Mouse (Mus musculus) urinary bladder, adult 2 months (tissue): ENCODE measurements around the gene Dmgdh. TPM values are rescaled to one million over a fixed set of nuclear protein-coding genes. Genes with fewer than 3 reads are reported as not detected.

Source experiments
- DNase-seq: peaks from one replicate; pipeline ENCODE4 v3.0.0; 2022; ENCODE audit warnings: low spot score
- polyA plus RNA-seq: library from polyadenylated mRNA; depleted of rRNA; stranded (reverse); fragments of >200 nt; gene quantifications from 2 replicates; pipeline ENCODE4 v1.2.3, GENCODE M21; 2012

Dmgdh gene
- polyA plus RNA-seq, 1 experiment = 2.2 TPM

GRCm38 (mm10) chr13:93710325-93710724 is 36.1 kb downstream of the Dmgdh start:
- no peak for DNase-seq

GRCm38 (mm10) chr13:93711226-93711625 is 37.0 kb downstream of the Dmgdh start:
- DNase-seq = no peak

- no peak for DNase-seq
Measured at GRCm38 (mm10) chr13:93712362-93712761, 38.1 kb downstream of the Dmgdh start.

- no peak for DNase-seq
Measured at GRCm38 (mm10) chr13:93713826-93714225, 39.6 kb downstream of the Dmgdh start.

- DNase-seq = no peak
Measured at GRCm38 (mm10) chr13:93717113-93717512, 42.9 kb downstream of the Dmgdh start.

GRCm38 (mm10) chr13:93718948-93719347 is 44.7 kb downstream of the Dmgdh start:
- DNase-seq = peak; percentile 29

- DNase-seq = no peak
Measured at GRCm38 (mm10) chr13:93721916-93722315, 47.7 kb downstream of the Dmgdh start.

GRCm38 (mm10) chr13:93723455-93723854 is 49.2 kb downstream of the Dmgdh start:
- DNase-seq = no peak

- DNase-seq = no peak
Measured at GRCm38 (mm10) chr13:93724206-93724605, 50.0 kb downstream of the Dmgdh start.

GRCm38 (mm10) chr13:93735131-93735636 is 61.0 kb downstream of the Dmgdh start:
- DNase-seq = no peak

- DNase-seq = no peak
Measured at GRCm38 (mm10) chr13:93744118-93744517, 69.9 kb downstream of the Dmgdh start.

GRCm38 (mm10) chr13:93752597-93753400 is 78.6 kb downstream of the Dmgdh start:
- DNase-seq = no peak

GRCm38 (mm10) chr13:93755084-93755483 is 80.9 kb downstream of the Dmgdh start:
- no peak for DNase-seq

GRCm38 (mm10) chr13:93756674-93757073 is 82.4 kb downstream of the Dmgdh start:
- DNase-seq = no peak

GRCm38 (mm10) chr13:93757514-93757913 is 83.3 kb downstream of the Dmgdh start:
- no peak for DNase-seq

- no peak for DNase-seq
Measured at GRCm38 (mm10) chr13:93758149-93758898, 84.1 kb downstream of the Dmgdh start.

GRCm38 (mm10) chr13:93761831-93762230 is 87.6 kb downstream of the Dmgdh start:
- DNase-seq = no peak

- no peak for DNase-seq
Measured at GRCm38 (mm10) chr13:93762879-93763278, 88.6 kb downstream of the Dmgdh start.

GRCm38 (mm10) chr13:93764321-93764973 is 90.2 kb downstream of the Dmgdh start:
- no peak for DNase-seq

GRCm38 (mm10) chr13:93771031-93771587 is 96.9 kb downstream of the Dmgdh start:
- no peak for DNase-seq

GRCm38 (mm10) chr13:93771588-93772278 is 97.5 kb downstream of the Dmgdh start, which contains the start of gene Arsb:
Gene Arsb, plus strand, starts transcription at chr13:93771630.
- DNase-seq = peak; percentile 75
